Mouse (Mus musculus): Measurements from ENCODE around the gene Clec10a.

The Clec10a gene

DNA sequence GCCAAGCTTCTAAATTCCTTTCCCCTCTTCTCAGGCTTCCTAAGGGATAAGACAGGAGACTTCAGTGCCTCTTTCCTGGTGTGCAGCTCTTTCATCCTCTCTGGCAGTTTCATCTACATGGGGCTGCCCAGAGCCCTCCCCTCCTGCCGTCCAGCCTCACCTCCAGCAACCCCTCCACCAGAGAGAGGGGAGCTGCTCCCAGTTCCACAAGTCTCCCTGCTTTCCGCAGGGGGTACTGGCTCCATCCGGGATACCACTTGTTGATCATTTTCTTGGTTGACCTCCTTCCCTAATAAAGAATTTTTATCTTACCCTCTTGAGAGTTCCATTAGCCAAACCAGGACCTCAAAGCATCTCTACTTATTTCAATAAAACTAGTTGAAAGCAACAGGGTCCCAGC is 60.1 kb downstream of the Clec10a start:
- no peak for DNase-seq (ENCODE audit: low read depth, low spot score)

DNA sequence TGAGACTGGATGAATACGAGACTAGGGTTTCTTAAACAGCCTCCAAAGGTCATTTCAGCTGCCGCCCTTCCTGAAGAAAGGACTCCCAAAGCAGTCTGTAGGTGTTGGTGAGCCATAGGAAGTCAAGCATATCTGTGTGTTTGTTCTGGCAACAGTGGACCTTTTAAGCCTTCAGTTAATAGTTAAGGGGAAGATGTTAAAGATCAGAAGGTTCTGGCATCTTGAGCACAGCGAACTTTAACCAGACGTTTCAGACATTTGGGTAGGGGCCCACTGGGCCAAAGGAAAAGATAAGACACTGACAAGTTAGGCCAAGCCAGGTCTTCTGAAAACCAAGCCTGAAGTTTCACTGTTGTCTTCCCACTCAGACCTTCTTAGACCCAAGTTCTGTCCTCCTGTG is 62.0 kb downstream of the Clec10a start:
- no peak for DNase-seq (ENCODE audit: low read depth, low spot score)

DNA sequence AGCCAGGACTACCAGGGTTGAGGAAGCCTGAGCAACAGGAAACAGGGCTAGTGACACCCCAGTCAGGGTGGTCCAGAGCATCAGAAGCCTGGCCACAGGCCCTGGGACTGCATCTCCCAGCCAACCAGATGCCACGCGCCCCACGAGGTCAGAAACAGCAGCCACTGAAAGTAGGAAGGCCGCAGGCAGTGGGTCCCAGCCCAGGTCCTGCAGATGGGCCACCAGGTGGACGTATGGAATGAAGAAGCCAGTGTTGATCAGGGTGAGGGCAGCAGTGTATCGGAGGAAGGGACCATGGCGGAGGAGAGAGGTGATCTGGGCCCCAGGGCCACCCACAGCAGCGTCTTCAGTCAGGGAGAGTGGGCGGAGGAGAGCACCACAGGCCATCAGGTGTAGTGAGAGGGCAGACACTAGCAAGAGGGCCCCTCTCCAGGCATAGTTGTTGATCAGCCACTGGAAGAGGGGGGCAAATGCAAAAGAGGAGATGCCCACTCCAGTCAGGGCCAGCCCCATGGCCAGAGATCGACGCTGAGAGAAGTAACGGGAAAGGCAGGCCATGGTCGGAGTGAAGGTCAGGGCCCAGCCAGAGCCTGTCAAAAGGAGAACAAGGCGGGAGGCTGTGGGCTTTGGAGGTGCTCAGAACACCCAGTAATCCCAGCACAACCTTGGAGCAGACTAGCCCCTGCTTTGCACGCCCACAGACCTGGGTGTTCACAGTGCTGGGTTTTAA is 62.9 kb downstream of the Clec10a start:
- DNase-seq (ENCODE audit: low read depth, low spot score) = no peak

DNA sequence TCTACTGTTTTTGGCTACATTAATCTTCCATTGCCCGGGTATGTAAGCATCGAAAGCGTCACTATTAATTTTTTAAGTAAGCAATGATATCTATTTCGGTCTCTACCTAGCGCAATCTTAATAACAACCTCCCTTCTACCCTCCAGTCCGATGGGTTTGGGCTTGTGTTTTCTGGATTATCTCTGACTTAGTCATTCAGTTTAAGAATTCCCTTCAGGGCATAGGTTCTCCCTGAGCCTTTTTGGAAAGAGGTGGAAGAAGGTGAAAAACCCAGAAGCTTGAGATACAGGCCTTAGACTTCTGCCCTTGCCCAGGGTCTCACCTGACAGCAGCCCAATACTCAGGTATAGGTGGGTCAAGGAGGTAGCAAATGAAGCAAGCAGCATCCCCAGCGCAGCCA is 63.9 kb downstream of the Clec10a start:
- DNase-seq (ENCODE audit: low read depth, low spot score) = no peak

DNA sequence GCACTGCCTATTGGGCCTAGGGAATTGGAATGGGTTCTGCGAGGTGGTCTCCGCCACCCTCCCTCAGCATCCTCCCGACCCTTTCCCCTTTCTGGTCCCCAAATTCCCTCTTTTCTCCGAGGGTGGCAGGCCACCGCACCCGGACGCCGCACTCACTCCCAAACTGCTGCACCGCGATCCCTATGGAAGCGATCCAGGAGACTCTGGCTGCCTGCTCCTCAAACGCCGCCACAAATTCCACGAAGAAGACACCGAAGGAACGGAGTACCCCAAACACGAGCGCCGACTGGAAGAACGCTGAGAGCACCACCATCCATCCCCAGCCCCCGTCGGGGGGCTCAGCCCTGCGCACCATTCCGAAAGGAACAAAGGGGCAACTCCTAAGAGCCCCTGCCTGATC is 64.3 kb downstream of the Clec10a start:
- no peak for DNase-seq (ENCODE audit: low read depth, low spot score)
